Mouse (Mus musculus): ENCODE results near the gene Csf2rb. TPM values are rescaled to one million over a fixed set of nuclear protein-coding genes. Genes with fewer than 3 reads are reported as not detected.
"Not testable (repeated sequence)": the region's sequence is repeated elsewhere in the genome, so short reads cannot be mapped to it uniquely, and the experiment has no call there.

Gene Csf2rb
- polyA plus RNA-seq, 1 experiment from 2014 or later, result 0.91 TPM

DNA sequence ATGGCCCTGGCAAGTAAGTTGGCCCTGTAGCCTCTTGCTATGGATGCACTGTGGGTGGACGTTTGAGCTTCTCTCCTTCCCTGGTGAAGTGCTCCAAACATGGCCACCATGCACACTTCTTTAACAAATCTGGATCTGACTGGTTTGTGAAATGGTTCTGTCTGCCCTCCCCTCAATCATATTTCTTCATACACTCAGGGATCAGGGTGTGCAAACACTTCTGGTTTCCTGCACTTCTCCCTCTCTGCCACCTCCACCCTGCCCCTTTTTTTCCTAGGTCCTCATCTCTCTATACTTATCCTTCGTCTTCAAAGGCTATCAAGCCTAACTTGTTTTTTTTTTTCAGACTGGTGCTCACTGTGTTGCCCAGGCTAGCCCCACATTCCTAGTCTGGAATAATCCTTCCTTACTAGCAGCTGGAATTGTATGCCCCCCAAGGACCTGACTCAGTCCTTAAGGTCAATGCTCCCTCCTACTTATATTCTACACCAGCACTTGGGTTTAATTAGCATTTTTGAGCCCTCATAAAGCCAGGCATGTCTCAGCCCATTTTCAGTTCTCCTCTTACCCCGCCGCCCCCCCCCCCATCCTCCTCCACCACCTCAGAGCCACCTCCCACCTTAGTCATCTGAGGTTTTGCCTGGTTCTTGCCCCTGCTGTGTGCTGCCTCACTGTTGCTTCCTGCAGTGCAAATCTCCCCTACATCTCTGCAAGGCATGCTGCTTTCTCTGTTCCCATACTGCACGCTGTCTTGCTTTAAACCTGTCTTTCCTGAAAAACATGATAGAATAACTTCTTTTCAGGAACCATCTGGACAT, 6.2 kb downstream of the Csf2rb start:
- Histone ChIP-seq H3K4me3 (replicated peaks) (no peak overlapping the region), H3K27me3 (no peaks in the 10 kb centered on the region), H3K27ac (no peak overlapping the region), H3K9me3 (no peaks in the 10 kb centered on the region), H3K4me1 (peaks cover 5% of the 10 kb centered on the region; the same call in 1 of the 2 replicates), H3K9ac (no peak overlapping the region), H3K4me2 (no peak overlapping the region), H3K36me3 (replicated peaks) (no peaks in the 10 kb centered on the region)
- no peak for ATAC-seq (ENCODE audit: low FRiP score)
- 65% methylated on average over 5 of the region's 5 CpGs for WGBS

- Histone ChIP-seq H3K9me3 (no peaks in the 10 kb centered on the region), H3K4me1 (peaks cover 5% of the 10 kb centered on the region; the same call in 1 of the 2 replicates), H3K36me3 (replicated peaks) (no peaks in the 10 kb centered on the region), H3K27me3 (no peaks in the 10 kb centered on the region), H3K4me2 (no peak overlapping the region), H3K27ac (no peak overlapping the region), H3K4me3 (replicated peaks) (no peak overlapping the region), H3K9ac (no peak overlapping the region)
- no peak for ATAC-seq (ENCODE audit: low FRiP score)
- 83% methylated on average over 6 of the region's 6 CpGs for WGBS
Measured at GRCm38 (mm10) chr15:78332981-78333380, 7.4 kb downstream of the Csf2rb start.

- Histone ChIP-seq H3K4me1 (no peaks in the 10 kb centered on the region), H3K4me2 (no peak overlapping the region), H3K4me3 (replicated peaks) (no peak overlapping the region), H3K27ac (no peak overlapping the region), H3K9me3 (no peaks in the 10 kb centered on the region), H3K9ac (no peak overlapping the region), H3K36me3 (replicated peaks) (no peaks in the 10 kb centered on the region), H3K27me3 (no peaks in the 10 kb centered on the region)
- WGBS, result 87% methylated on average over 3 of the region's 3 CpGs
- ATAC-seq (ENCODE audit: low FRiP score), result no peak
Measured at GRCm38 (mm10) chr15:78334380-78334779, 8.8 kb downstream of the Csf2rb start.

GRCm38 (mm10) chr15:78339627-78340423, 14.3 kb downstream of the Csf2rb start:
- not testable (repeated sequence) for H3K4me1 ChIP-seq; H3K4me2 ChIP-seq; H3K27ac ChIP-seq; H3K4me3 ChIP-seq (replicated peaks); H3K27me3 ChIP-seq; H3K36me3 ChIP-seq (replicated peaks); H3K9ac ChIP-seq; H3K9me3 ChIP-seq; ATAC-seq (ENCODE audit: low FRiP score)
- WGBS, result 37% methylated on average over 7 of the region's 7 CpGs

- not testable (repeated sequence) for H3K4me3 ChIP-seq (replicated peaks); H3K4me1 ChIP-seq; ATAC-seq (ENCODE audit: low FRiP score); H3K27ac ChIP-seq; H3K4me2 ChIP-seq; H3K9me3 ChIP-seq; H3K27me3 ChIP-seq; H3K9ac ChIP-seq; H3K36me3 ChIP-seq (replicated peaks)
- WGBS, result 73% methylated on average over 7 of the region's 7 CpGs
Measured at GRCm38 (mm10) chr15:78340919-78341318, 15.4 kb downstream of the Csf2rb start.

DNA sequence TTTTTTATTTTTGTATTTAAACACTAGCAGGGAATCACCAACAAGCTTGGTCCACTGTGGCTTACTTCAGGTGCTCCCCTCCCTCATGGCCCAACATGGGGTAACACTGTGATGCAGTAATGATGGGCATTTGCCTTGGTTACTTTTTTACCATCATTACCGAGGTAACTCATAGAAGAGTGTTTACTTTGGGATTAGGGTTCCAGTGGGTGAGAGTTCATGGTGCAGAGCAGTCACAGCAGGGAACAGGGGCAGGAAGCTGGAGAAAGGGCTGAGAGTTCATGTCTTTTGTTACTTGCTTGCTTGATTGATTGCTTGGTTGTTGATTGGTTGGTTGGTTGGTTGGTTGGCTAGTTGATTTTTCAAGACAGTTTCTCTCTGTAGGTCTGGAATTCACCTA, 18.1 kb downstream of the Csf2rb start:
- 33% methylated on average over 1 of the region's 1 CpGs for WGBS
- no peaks in the 10 kb centered on the region for H3K27me3 ChIP-seq
- H3K9me3 ChIP-seq, result no peaks in the 10 kb centered on the region
- H3K4me2 ChIP-seq, result no peak overlapping the region
- H3K27ac ChIP-seq, result no peak overlapping the region
- no peaks in the 10 kb centered on the region for H3K4me1 ChIP-seq
- H3K4me3 ChIP-seq (replicated peaks), result no peak overlapping the region
- no peak overlapping the region for H3K9ac ChIP-seq
- ATAC-seq (ENCODE audit: low FRiP score), result no peak
- no peaks in the 10 kb centered on the region for H3K36me3 ChIP-seq (replicated peaks)

DNA sequence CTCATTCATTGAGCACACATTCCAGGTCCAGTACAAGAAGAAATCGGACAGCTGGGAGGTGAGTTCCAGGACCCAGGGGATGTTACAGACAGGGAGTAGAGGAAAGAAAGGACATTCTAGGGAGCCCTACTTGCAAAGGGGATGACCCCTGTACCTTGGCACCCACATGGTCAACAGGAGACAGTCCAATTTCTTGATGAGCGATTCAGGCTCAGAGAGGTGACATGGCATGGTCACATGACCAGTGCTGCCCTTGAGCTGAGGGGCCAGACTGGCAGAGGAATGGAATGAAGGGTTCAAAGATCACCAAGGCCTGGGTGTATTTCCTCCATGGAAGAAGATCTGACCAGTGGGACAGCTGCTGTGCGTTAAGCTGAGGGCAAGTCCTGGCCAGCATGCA, 19.0 kb downstream of the Csf2rb start:
- Histone ChIP-seq H3K9me3 (no peaks in the 10 kb centered on the region), H3K36me3 (replicated peaks) (no peaks in the 10 kb centered on the region), H3K9ac (no peak overlapping the region), H3K27ac (no peak overlapping the region), H3K27me3 (no peaks in the 10 kb centered on the region), H3K4me3 (replicated peaks) (no peak overlapping the region), H3K4me2 (no peak overlapping the region), H3K4me1 (no peaks in the 10 kb centered on the region)
- ATAC-seq (ENCODE audit: low FRiP score), result no peak
- 91% methylated on average over 3 of the region's 3 CpGs for WGBS

DNA sequence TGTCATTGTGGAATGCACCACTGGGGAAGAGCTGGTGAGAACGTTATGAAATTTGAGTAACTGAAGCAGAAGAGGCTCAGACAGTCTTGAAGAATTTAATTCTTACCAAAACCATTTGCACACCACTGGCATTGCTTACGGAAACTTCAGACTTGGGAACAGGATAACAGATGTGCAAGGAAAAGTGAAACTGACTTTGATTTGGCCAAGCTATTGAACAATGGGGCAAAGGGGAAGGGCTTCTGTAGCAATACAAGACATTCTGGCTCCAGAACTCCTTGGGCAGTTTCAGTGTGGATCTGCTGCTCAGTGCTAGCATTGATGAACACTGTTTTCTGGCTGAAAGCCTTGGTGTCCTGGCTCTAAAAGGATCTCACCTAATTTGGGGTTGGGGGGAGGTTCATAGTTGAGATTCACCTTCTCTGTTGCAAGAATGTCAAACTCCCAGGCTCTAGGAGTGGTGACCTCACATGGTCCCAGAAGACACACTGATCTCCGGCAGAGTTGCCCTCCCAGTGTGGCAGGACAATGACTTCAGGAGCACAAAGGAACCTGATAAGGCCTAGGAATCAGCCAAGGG, 26.1 kb downstream of the Csf2rb start:
- no peak for ATAC-seq (ENCODE audit: low FRiP score)
- WGBS, result 65% methylated on average over 3 of the region's 3 CpGs

DNA sequence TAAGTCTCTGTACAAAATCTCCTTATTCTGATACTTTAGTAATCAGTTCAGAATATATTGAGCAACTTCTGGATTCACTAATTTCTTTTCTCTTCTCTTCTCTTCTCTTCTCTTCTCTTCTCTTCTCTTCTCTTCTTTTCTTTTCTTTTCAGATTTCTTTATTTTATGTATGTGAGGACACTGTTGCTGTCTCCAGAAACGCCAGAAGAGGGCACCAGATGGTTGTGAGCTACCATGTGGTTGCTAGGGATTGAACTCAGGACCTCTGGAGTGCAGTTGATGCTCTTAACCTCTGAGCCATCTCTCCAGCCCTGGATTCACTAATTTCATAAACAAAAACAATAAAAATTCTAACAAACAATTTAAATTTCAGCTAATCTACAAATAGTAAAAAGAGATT, 29.4 kb downstream of the Csf2rb start:
- no peaks in the 10 kb centered on the region for H3K9me3 ChIP-seq
- H3K9ac ChIP-seq, result no peak overlapping the region
- no peaks in the 10 kb centered on the region for H3K4me1 ChIP-seq
- no peak for ATAC-seq (ENCODE audit: low FRiP score)
- H3K4me3 ChIP-seq (replicated peaks), result no peak overlapping the region
- H3K36me3 ChIP-seq (replicated peaks), result no peaks in the 10 kb centered on the region
- no peaks in the 10 kb centered on the region for H3K27me3 ChIP-seq
- no peak overlapping the region for H3K27ac ChIP-seq
- H3K4me2 ChIP-seq, result no peak overlapping the region
- 4% methylated on average over 1 of the region's 1 CpGs for WGBS

More for the DNA sequence above, 26.1 kb downstream of the Csf2rb start:
- Histone ChIP-seq H3K27ac (no peak overlapping the region), H3K36me3 (replicated peaks) (no peaks in the 10 kb centered on the region), H3K9me3 (no peaks in the 10 kb centered on the region), H3K27me3 (no peaks in the 10 kb centered on the region), H3K4me2 (no peak overlapping the region), H3K4me3 (replicated peaks) (no peak overlapping the region), H3K4me1 (no peaks in the 10 kb centered on the region), H3K9ac (no peak overlapping the region)

- WGBS, result 91% methylated on average over 5 of the region's 5 CpGs
- H3K27me3 ChIP-seq, result no peaks in the 10 kb centered on the region
- ATAC-seq (ENCODE audit: low FRiP score), result no peak
- H3K36me3 ChIP-seq (replicated peaks), result no peaks in the 10 kb centered on the region
- no peaks in the 10 kb centered on the region for H3K9me3 ChIP-seq
- H3K4me2 ChIP-seq, result no peak overlapping the region
- no peak overlapping the region for H3K27ac ChIP-seq
- H3K4me3 ChIP-seq (replicated peaks), result no peak overlapping the region
- H3K4me1 ChIP-seq, result no peaks in the 10 kb centered on the region
- H3K9ac ChIP-seq, result no peak overlapping the region
Measured at GRCm38 (mm10) chr15:78355548-78355947, 30.0 kb downstream of the Csf2rb start.

DNA sequence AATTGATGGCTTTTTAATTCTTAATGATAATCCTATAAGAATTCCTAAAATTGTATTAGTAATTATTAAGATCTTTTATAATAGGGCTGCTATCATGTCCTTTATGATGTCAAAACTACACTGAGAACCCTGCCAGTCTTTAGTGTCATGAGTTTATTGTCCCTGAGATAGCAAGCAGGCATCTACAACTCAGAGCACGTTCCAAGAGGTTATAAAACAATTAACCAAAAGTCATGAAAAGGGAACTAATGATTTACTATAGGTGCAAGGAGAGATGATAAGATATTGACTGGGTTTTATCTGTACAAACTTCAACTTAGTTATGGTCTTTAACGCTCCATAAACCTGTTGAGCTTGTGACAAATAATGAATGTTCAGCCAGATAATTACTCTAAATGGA, 40.4 kb downstream of the Csf2rb start:
- Histone ChIP-seq H3K27ac (no peak overlapping the region), H3K4me2 (no peak overlapping the region), H3K4me3 (replicated peaks) (no peak overlapping the region), H3K9ac (no peak overlapping the region), H3K9me3 (no peaks in the 10 kb centered on the region), H3K27me3 (peaks cover 24% of the 10 kb centered on the region), H3K36me3 (replicated peaks) (no peaks in the 10 kb centered on the region), H3K4me1 (no peaks in the 10 kb centered on the region)
- ATAC-seq (ENCODE audit: low FRiP score), result no peak
- 85% methylated on average over 2 of the region's 2 CpGs for WGBS

DNA sequence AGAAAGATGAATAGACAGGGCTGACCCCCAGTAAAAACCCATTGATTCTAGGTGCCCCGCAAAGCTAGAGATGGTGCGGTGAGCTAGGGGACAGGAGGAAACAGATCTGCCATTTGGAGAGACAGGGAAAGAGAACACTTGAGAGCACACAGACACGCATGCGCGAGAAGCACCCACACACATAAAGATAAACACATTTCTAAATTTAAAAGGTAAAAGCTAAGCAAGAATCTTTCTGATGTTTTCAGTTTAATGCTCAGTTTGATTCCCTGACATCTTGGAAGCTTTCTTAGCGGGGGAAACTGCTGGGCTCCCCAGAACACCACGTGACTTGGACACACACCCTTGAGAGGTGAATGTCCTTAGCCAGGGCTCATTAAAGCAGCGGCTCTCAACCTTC, 41.3 kb downstream of the Csf2rb start:
- H3K9ac ChIP-seq, result no peak overlapping the region
- H3K4me3 ChIP-seq (replicated peaks), result no peak overlapping the region
- peaks cover 24% of the 10 kb centered on the region for H3K27me3 ChIP-seq
- WGBS, result 80% methylated on average over 8 of the region's 8 CpGs
- no peaks in the 10 kb centered on the region for H3K4me1 ChIP-seq
- no peaks in the 10 kb centered on the region for H3K36me3 ChIP-seq (replicated peaks)
- no peak for ATAC-seq (ENCODE audit: low FRiP score)
- no peaks in the 10 kb centered on the region for H3K9me3 ChIP-seq
- H3K27ac ChIP-seq, result no peak overlapping the region
- H3K4me2 ChIP-seq, result no peak overlapping the region
